Mouse (Mus musculus): ENCODE results near the gene Mrgprx1.

Gene Mrgprx1

GRCm38 (mm10) chr7:48027497-48027896, at the start of gene Mrgprx1:
Mrgprx1 (minus strand) TSS chr7:48027597.
- no peak for DNase-seq

GRCm38 (mm10) chr7:48075521-48075920, 48.1 kb upstream of the Mrgprx1 start:
- DNase-seq: no peak

- DNase-seq: no peak
Measured at GRCm38 (mm10) chr7:48046475-48047185, 19.2 kb upstream of the Mrgprx1 start.

- DNase-seq: no peak
Measured at GRCm38 (mm10) chr7:48044046-48044445, 16.6 kb upstream of the Mrgprx1 start.

- DNase-seq: no peak
Measured at GRCm38 (mm10) chr7:48017874-48018273, 9.5 kb downstream of the Mrgprx1 start.

- DNase-seq: no peak
Measured at GRCm38 (mm10) chr7:47995689-47996088, 31.7 kb downstream of the Mrgprx1 start.

GRCm38 (mm10) chr7:47986752-47987151, 40.6 kb downstream of the Mrgprx1 start:
- DNase-seq: no peak

- no peak for DNase-seq
Measured at GRCm38 (mm10) chr7:47981995-47982394, 45.4 kb downstream of the Mrgprx1 start, which contains the start of gene Mrgpra4. Mrgpra4 (minus strand) TSS chr7:47982095.

Data from lung, postnatal 10 days (tissue).